Mouse (Mus musculus) embryo, embryonic 11.5 days (tissue): ENCODE results near the gene Gstm4.
"Not testable (repeated sequence)": the region's sequence is repeated elsewhere in the genome, so short reads cannot be mapped to it uniquely, and the experiment has no call there.

Experiments
- DNase-seq: peaks from one replicate; pipeline ENCODE4 v3.0.0-alpha.2; 2012; ENCODE audit warnings: low read depth, low spot score

Gstm4 gene

GRCm38 (mm10) chr3:108070295-108071293 is 25.9 kb upstream of the Gstm4 start:
- no peak for DNase-seq

GRCm38 (mm10) chr3:108069231-108069870 is 24.7 kb upstream of the Gstm4 start:
- no peak for DNase-seq

GRCm38 (mm10) chr3:108068826-108069225 is 24.1 kb upstream of the Gstm4 start:
- DNase-seq, result no peak

GRCm38 (mm10) chr3:108067370-108067934 is 22.8 kb upstream of the Gstm4 start:
- no peak for DNase-seq

- DNase-seq, result no peak
These were observed 20.9 kb upstream of the Gstm4 start for GRCm38 (mm10) chr3:108065551-108065950.

- no peak for DNase-seq
These were observed 20.0 kb upstream of the Gstm4 start for GRCm38 (mm10) chr3:108064672-108065071.

- DNase-seq, result no peak
These were observed 18.0 kb upstream of the Gstm4 start for GRCm38 (mm10) chr3:108062648-108063047.

- DNase-seq, result no peak
These were observed 16.7 kb upstream of the Gstm4 start for GRCm38 (mm10) chr3:108061420-108061819.

- DNase-seq, result no peak
These were observed 5.8 kb upstream of the Gstm4 start for GRCm38 (mm10) chr3:108050493-108050892.

- no peak for DNase-seq
These were observed 3.6 kb upstream of the Gstm4 start for GRCm38 (mm10) chr3:108048306-108048705.

GRCm38 (mm10) chr3:108046944-108047655 is 2.4 kb upstream of the Gstm4 start:
- DNase-seq, result no peak

- DNase-seq, result no peak
These were observed 11.5 kb downstream of the Gstm4 start for GRCm38 (mm10) chr3:108033156-108033555.

GRCm38 (mm10) chr3:108032113-108032512 is 12.6 kb downstream of the Gstm4 start:
- no peak for DNase-seq

GRCm38 (mm10) chr3:108028641-108029365 is 15.9 kb downstream of the Gstm4 start:
- no peak for DNase-seq

- no peak for DNase-seq
These were observed 18.1 kb downstream of the Gstm4 start for GRCm38 (mm10) chr3:108026597-108026996.

- no peak for DNase-seq
These were observed 18.6 kb downstream of the Gstm4 start for GRCm38 (mm10) chr3:108026049-108026448.

- DNase-seq, result no peak
These were observed 19.4 kb downstream of the Gstm4 start for GRCm38 (mm10) chr3:108025318-108025717.

- DNase-seq, result no peak
These were observed 22.0 kb downstream of the Gstm4 start for GRCm38 (mm10) chr3:108022650-108023049.

- DNase-seq, result not testable (repeated sequence)
These were observed 24.2 kb downstream of the Gstm4 start for GRCm38 (mm10) chr3:108020351-108021022.

- DNase-seq, result not testable (repeated sequence)
These were observed 25.5 kb downstream of the Gstm4 start for GRCm38 (mm10) chr3:108019226-108019625.
